Mouse (Mus musculus): Measurements from ENCODE around the gene Col13a1.

Col13a1 gene

GRCm38 (mm10) chr10:61978866-61979340, at the start of gene Col13a1:
Gene Col13a1 (minus strand): TSS chr10:61979108.
- no peak for DNase-seq

- no peak for DNase-seq
Observed at GRCm38 (mm10) chr10:62027699-62028098, 48.8 kb upstream of the Col13a1 start.

GRCm38 (mm10) chr10:62023821-62024551, 45.1 kb upstream of the Col13a1 start:
- DNase-seq = no peak

GRCm38 (mm10) chr10:62020068-62020620, 41.2 kb upstream of the Col13a1 start:
- no peak for DNase-seq

GRCm38 (mm10) chr10:62019386-62020067, 40.6 kb upstream of the Col13a1 start:
- no peak for DNase-seq

- DNase-seq = no peak
Observed at GRCm38 (mm10) chr10:62016947-62017346, 38.0 kb upstream of the Col13a1 start.

- no peak for DNase-seq
Observed at GRCm38 (mm10) chr10:62013190-62013589, 34.3 kb upstream of the Col13a1 start.

- no peak for DNase-seq
Observed at GRCm38 (mm10) chr10:62012371-62012770, 33.5 kb upstream of the Col13a1 start.

GRCm38 (mm10) chr10:62009981-62010500, 31.1 kb upstream of the Col13a1 start:
- no peak for DNase-seq

GRCm38 (mm10) chr10:62007958-62008357, 29.1 kb upstream of the Col13a1 start:
- DNase-seq = no peak

- no peak for DNase-seq
Observed at GRCm38 (mm10) chr10:62006371-62006770, 27.5 kb upstream of the Col13a1 start.

- DNase-seq = no peak
Observed at GRCm38 (mm10) chr10:62000216-62000615, 21.3 kb upstream of the Col13a1 start.

- DNase-seq = no peak
Observed at GRCm38 (mm10) chr10:61999766-62000165, 20.9 kb upstream of the Col13a1 start.

GRCm38 (mm10) chr10:61991481-61992424, 12.8 kb upstream of the Col13a1 start:
- no peak for DNase-seq

GRCm38 (mm10) chr10:61980424-61980823, 1.5 kb upstream of the Col13a1 start:
- peak; percentile 91 to 95 for DNase-seq

- DNase-seq = peak; percentile 30 to 40
Observed at GRCm38 (mm10) chr10:61978112-61978865, 619 bp downstream of the Col13a1 start.

- DNase-seq = no peak
Observed at GRCm38 (mm10) chr10:61977392-61978096, 1.4 kb downstream of the Col13a1 start.

GRCm38 (mm10) chr10:61976987-61977386, 1.9 kb downstream of the Col13a1 start:
- DNase-seq = no peak

GRCm38 (mm10) chr10:61974581-61974980, 4.3 kb downstream of the Col13a1 start:
- no peak for DNase-seq

- no peak for DNase-seq
Observed at GRCm38 (mm10) chr10:61972041-61972440, 6.9 kb downstream of the Col13a1 start.

GRCm38 (mm10) chr10:61968003-61968553, 10.8 kb downstream of the Col13a1 start:
- DNase-seq = no peak
